Mouse (Mus musculus) A20 (cell line): ENCODE measurements around the gene Erbb2.

ENCODE experiments used
- DNase-seq: peaks from one replicate; pipeline ENCODE4 v3.0.0-alpha.2; 2011; ENCODE audit warnings: low read depth, low spot score

The Erbb2 gene

DNA sequence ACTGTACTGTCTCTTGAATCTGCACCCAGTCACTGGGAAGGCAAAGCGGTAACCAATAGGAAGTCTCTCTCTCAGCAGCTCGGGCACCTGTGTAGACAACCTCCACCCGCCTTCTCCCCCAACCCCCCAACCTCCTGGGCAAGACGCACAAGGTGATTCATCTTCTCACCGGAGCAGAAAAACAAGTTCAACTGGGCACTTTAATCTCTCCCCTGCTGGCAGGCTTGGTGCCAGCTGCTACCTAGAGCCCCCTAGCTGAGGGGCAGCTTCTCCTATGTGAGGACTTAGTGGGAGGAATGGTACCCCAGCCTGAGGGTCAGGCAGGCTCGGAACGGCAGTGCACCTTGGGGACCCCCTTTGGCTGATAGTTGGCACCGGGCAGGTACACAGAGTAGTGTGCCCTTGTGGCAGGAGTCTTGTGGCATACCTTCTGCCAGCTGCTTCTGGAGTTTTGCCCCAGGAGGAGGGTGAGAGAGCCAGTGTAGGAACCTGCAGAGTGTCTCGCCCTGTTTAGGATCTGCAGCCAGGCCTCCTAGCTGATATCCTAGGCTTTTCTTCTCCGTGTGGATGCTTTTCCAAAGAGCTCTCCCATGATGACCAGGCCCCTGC, 6.8 kb downstream of the Erbb2 start:
- DNase-seq = no peak

- no peak for DNase-seq
These were observed 14.3 kb downstream of the Erbb2 start for GRCm38 (mm10) chr11:98426592-98426991.

DNA sequence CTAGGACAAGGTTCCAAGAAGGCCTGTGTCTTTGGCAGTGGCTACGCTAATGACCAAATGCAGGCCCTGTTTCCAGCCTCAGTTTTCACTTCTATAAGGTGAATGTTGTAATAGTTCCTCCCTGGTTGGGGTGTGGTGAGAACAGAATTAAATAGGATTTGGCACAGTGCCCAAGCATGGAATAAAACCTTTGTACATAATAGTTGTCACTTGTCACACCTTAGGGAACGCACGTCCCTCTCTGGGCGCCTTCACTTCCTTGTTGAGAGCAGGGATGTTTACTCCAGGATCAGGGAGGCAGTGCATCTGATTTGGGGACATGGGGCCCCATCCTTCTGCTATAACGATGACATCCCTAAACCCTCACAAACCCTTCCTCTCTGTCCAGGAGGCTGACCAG, 16.2 kb downstream of the Erbb2 start:
- DNase-seq = no peak

GRCm38 (mm10) chr11:98431743-98432502, 19.7 kb downstream of the Erbb2 start:
- no peak for DNase-seq

- DNase-seq = no peak
These were observed 23.5 kb downstream of the Erbb2 start for GRCm38 (mm10) chr11:98435723-98436122.

DNA sequence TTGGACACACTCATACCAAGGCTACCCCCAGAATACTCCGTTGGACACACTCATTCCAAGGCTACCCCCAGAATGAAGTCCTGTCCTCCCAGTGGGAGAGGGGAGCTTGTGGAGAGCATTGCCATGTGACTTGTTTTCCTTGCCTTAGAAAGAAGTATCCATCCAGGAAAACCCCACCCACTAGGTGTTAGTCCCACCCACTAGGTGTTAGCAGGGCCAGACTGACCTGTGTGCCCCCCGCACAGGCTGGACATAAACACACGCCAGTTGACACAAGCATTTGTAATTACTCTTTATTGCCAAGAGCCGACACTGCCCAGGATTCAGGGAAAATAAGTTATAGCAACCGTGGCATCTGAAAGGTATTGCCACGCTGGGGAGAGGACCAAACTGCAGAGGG, 25.2 kb downstream of the Erbb2 start:
- no peak for DNase-seq

GRCm38 (mm10) chr11:98438331-98439158, 26.3 kb downstream of the Erbb2 start, which contains the start of gene Mien1:
TSS of gene Mien1 (minus strand) at chr11:98438991.
- peak; percentile 94 for DNase-seq

DNA sequence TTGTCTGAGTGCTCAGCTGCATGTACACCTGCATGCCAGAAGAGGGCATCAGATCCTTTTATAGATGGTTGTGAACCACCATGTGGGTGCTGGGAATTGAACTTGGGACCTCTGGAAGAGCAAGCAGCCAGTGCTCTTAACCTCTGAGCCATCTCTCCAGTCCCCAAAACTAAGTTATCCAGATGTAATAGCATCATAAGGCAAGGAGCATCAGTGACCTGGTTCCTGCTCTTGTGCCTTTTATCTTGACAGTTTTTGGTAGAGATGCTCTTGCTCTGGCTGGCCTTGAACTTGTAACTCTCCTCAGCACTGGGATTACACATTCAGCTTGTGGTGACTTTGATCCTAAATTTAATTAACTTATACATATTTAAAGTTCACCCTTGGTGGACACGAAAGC, 31.4 kb downstream of the Erbb2 start:
- DNase-seq = no peak

- no peak for DNase-seq
These were observed 33.0 kb downstream of the Erbb2 start for GRCm38 (mm10) chr11:98445238-98445637.

DNA sequence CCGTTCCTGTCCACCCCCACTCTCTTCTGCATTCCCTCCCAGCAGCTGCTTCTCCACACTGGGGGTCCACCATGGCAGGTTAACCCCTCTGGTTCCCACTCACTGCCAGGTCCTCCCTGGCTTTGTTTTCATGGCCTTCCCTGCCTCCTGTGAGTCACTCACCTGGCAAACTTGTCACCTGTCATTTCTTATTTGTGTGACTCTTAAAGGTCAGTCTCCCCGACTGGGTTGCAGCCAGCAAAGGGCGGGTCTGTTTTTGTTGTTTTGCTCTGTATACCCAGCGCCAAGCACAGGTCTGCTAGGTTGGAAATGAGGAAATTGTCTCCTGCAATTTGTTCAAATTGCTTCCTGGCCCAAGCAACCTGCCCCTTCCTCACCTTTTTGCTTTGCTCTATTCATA, 33.4 kb downstream of the Erbb2 start:
- no peak for DNase-seq

- DNase-seq = no peak
These were observed 33.9 kb downstream of the Erbb2 start, which contains the start of gene Grb7 for GRCm38 (mm10) chr11:98446213-98446561. TSS of gene Grb7 (plus strand) at chr11:98446394.

DNA sequence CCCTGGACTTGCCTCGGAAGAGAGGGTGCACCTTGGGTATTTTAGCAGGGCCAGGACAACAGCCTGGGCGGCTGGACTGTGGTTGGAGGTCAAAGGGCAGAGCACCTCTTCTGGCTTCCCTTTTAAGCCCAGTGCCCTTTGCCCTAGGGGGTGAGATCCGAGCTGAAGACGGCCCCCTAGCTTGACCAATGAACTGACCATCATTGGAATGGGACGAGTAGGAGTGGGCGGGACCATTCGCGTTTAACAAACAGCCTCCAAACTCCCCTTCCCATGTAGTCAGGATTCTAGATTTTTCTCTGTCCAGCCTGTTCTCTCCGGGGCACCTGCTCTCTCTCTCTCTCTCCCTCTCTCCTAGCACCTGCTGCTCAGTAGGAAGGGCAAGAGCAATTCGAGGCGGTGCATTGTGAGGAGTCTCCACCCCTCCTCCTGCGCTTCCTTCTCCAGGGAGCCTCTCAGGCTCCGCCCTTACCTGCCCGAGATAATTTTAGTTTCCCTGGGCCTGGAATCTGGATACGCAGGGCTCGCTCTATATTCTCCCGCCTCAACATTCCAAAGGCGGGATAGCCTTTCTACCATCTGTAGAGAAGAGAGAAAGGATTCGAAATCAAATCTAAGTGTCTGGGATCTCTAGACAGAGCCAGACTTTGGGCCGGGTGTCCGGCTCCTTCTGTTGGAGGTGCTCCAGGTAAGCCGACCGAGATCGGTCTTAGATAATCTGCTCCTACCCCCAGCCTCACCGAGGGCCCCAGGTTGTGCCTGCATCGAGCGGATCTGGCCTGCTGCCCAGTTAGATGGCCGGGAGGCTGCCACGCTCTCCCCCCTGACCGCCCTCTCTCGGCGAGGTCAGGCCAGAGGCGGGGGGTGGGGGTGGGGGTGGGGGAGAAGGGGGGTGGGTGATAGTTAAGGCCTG, 34.5 kb downstream of the Erbb2 start:
- no peak for DNase-seq

DNA sequence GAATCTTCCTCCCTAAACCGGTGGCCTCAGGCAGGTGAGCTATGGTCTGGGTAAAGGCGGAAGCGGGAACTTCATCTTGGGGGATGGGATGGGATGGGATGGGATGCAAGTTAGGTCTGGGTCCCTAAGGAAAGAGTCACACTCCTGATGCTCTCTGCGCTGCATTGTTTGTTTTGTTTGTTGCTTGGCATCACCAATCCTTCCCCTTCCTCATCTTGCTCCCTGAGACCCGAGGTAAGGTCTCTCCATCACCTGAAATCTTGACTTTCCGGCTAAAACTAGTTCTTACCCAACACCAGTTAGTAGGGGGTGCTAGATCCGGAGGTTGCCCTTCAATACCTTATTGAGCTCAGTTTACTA, 35.2 kb downstream of the Erbb2 start:
- DNase-seq = no peak

DNA sequence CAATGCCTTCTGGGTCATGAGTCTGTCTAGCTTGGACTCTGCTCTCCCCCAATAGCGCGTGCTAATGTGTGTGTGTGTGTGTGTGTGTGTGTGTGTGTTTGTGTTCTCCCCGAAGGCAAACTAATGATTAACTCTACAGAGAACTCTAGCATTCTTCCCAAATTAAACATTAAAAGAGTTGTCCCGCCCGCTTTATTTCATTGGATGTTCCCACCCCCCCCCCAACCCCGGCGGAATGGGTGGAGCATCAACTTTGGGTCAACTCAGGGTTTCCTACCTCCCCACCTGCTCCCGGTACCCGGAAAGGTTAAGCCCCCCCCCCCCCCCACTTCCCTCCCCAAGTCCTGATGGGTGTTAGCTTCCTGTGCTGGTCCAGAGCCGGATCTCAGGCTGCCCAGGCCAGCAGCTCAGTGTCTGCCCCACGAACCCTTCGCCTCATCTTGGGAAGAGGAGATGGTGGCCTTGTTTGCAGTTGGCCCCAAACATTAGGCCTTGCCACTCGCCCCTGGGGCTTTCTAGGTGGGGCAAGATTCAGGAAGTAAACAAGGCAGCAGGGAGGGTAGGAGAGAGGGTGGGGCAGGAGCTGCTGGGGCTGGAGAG, 36.0 kb downstream of the Erbb2 start:
- DNase-seq = no peak

GRCm38 (mm10) chr11:98449419-98449818, 37.1 kb downstream of the Erbb2 start:
- DNase-seq = no peak

- DNase-seq = peak; percentile 81
These were observed 37.9 kb downstream of the Erbb2 start for GRCm38 (mm10) chr11:98449921-98450771.

DNA sequence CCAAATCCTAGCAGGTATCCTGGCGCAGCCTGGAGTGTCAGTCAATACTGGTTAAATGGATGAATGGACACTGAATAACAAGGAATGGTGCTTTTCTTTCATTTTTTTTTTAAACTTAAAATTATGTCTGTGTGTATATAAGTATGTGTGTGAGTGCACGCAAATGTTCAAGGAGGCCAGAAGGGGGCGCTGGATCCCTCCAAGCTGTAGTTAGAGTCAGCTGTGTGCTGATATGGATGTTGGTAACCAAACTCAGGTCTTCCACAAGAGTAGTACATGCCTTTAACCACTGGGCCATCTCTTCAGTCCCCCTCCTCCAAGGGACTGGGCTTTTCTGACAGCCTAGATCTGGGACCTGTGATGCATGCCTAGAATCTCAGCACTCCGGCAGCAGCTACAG, 43.2 kb downstream of the Erbb2 start:
- DNase-seq = peak; percentile 78

GRCm38 (mm10) chr11:98456545-98456944, 44.3 kb downstream of the Erbb2 start:
- peak; percentile 78 for DNase-seq

DNA sequence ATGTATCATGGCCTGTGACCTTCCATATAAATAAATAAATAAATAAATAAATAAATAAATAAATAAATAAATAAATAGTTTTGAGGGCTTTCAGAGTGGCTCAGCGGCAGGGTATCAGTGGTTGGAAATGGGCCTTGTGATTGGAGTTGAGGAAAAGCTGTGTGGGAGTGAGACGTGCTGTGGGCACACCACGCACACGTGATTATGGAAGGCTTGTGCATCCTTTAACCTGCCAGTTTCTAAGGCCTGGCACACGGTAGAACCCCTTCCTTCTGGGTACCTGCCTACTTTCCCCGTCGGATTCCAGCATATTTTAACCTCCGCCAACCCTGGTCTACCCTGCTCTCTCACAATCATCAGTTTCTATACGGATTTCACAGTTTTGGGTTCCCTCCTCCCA, 44.7 kb downstream of the Erbb2 start:
- DNase-seq = no peak
